Mouse (Mus musculus) MEL (cell line): ENCODE data around the gene Emilin3. TPM values are rescaled to one million over a fixed set of nuclear protein-coding genes. Genes with fewer than 3 reads are reported as not detected.

ENCODE experiments used
- DNase-seq: peaks from one replicate; pipeline ENCODE4 v3.0.0; 2011; ENCODE audit warnings: low read depth, low spot score
- H3K27ac ChIP-seq: 2 replicates; pipeline ENCODE4 v1.5.1; 2012; ENCODE audit warnings: low read depth, mild to moderate bottlenecking, control low read depth, low read length, moderate library complexity; ENCODE audit not compliant: control insufficient read depth
- H3K27me3 ChIP-seq, 2 experiments: fragments of 150-350 bp in 1 of 2; sonication (generic) in 1 of 2; 2 replicates each; pipeline ENCODE4 v1.6.1; 2012; ENCODE audit warnings: low read length in 2 of 2, mild to moderate bottlenecking in 2 of 2, improper control_type of control experiment in 1 of 2, moderate library complexity in 1 of 2; ENCODE audit not compliant: insufficient read depth in 2 of 2, control insufficient read depth in 1 of 2
- H3K36me3 ChIP-seq, 2 experiments: 2 replicates each; pipeline ENCODE4 v1.6.1; 2012 to 2014; ENCODE audit warnings: low read length in 2 of 2, improper control_type of control experiment in 1 of 2, inconsistent platforms in 1 of 2, mild to moderate bottlenecking in 1 of 2; ENCODE audit not compliant: insufficient read depth in 2 of 2, control insufficient read depth in 1 of 2
- H3K4me1 ChIP-seq, 2 experiments: fragments of 150-350 bp in 1 of 2; sonication (generic) in 1 of 2; 2 replicates each; pipeline ENCODE4 v1.6.1; 2012; ENCODE audit warnings: low read length in 2 of 2, improper control_type of control experiment in 1 of 2, mild to moderate bottlenecking in 1 of 2; ENCODE audit not compliant: insufficient read depth in 2 of 2, control insufficient read depth in 1 of 2
- H3K4me3 ChIP-seq, 2 experiments: fragments of 150-350 bp in 1 of 2; sonication (generic) in 1 of 2; 2 replicates each; pipeline ENCODE4 v1.5.1; 2012; ENCODE audit warnings: low read depth in 2 of 2, low read length in 2 of 2, mild to moderate bottlenecking in 2 of 2, moderate library complexity in 2 of 2, control low read depth in 1 of 2, improper control_type of control experiment in 1 of 2; ENCODE audit not compliant: control insufficient read depth in 1 of 2, insufficient read depth in 1 of 2
- H3K79me2 ChIP-seq: 2 replicates; pipeline ENCODE4 v1.6.1; 2012; ENCODE audit warnings: mild to moderate bottlenecking, low read length, moderate library complexity; ENCODE audit not compliant: control insufficient read depth, poor library complexity, insufficient read depth
- H3K9ac ChIP-seq: 2 replicates; pipeline ENCODE4 v1.6.1; 2012; ENCODE audit warnings: low read depth, mild to moderate bottlenecking, control low read depth, low read length, moderate library complexity; ENCODE audit not compliant: control insufficient read depth, poor library complexity, severe bottlenecking
- H3K9me3 ChIP-seq: fragments of 150-350 bp; sonication (generic); replicated peaks from 2 replicates; pipeline ENCODE4 v1.6.1; 2012; ENCODE audit warnings: mild to moderate bottlenecking, low read length, improper control_type of control experiment, moderate library complexity; ENCODE audit not compliant: insufficient read depth
- CHD1 ChIP-seq: IDR thresholded peaks from 2 replicates; pipeline ENCODE4 v1.6.1; 2012; ENCODE audit warnings: low read depth, mild to moderate bottlenecking, inconsistent platforms, low read length, improper control_type of control experiment
- EP300 ChIP-seq, 2 experiments: IDR thresholded peaks; 2 replicates each; pipeline ENCODE4 v1.6.1; 2011; ENCODE audit warnings: improper control_type of control experiment in 2 of 2, low read length in 2 of 2, low read depth in 1 of 2, mild to moderate bottlenecking in 1 of 2
- GATA1 ChIP-seq: IDR thresholded peaks from 2 replicates; pipeline ENCODE4 v1.6.1; 2011; ENCODE audit warnings: low read depth, low read length, improper control_type of control experiment
- HCFC1 ChIP-seq: IDR thresholded peaks from 2 replicates; pipeline ENCODE4 v1.6.1; 2012; ENCODE audit warnings: low read depth, mild to moderate bottlenecking, inconsistent platforms, low read length, improper control_type of control experiment, moderate library complexity
- MAFK ChIP-seq: IDR thresholded peaks from 2 replicates; pipeline ENCODE4 v1.6.1; 2011; ENCODE audit warnings: low read depth, mild to moderate bottlenecking, low read length, improper control_type of control experiment, borderline replicate concordance
- MAZ ChIP-seq: IDR thresholded peaks from 2 replicates; pipeline ENCODE4 v1.6.1; 2012; ENCODE audit warnings: low read depth, mild to moderate bottlenecking, inconsistent platforms, low read length, improper control_type of control experiment
- MEF2A ChIP-seq: IDR thresholded peaks from 2 replicates; pipeline ENCODE4 v1.6.1; 2014; ENCODE audit warnings: low read depth, mild to moderate bottlenecking, inconsistent platforms, low read length, improper control_type of control experiment; ENCODE audit not compliant: poor library complexity, insufficient replicate concordance, severe bottlenecking; ENCODE audit errors: extremely low read depth
- MYC ChIP-seq: IDR thresholded peaks from 2 replicates; pipeline ENCODE4 v1.6.1; 2011; ENCODE audit warnings: low read depth, mild to moderate bottlenecking, low read length, improper control_type of control experiment, moderate library complexity
- NELFE ChIP-seq: IDR thresholded peaks from 2 replicates; pipeline ENCODE4 v1.6.1; 2011; ENCODE audit warnings: low read depth, low read length, improper control_type of control experiment
- UBTF ChIP-seq: IDR thresholded peaks from 2 replicates; pipeline ENCODE4 v1.6.1; 2012; ENCODE audit warnings: low read depth, mild to moderate bottlenecking, inconsistent platforms, low read length, improper control_type of control experiment, moderate library complexity, borderline replicate concordance; ENCODE audit not compliant: insufficient read depth
- USF1 ChIP-seq: IDR thresholded peaks from 2 replicates; pipeline ENCODE4 v1.6.1; 2014; ENCODE audit warnings: low read depth, mild to moderate bottlenecking, inconsistent platforms, low read length, improper control_type of control experiment, moderate library complexity
- USF2 ChIP-seq, 2 experiments: IDR thresholded peaks; 2 replicates each; pipeline ENCODE4 v1.6.1; 2011 to 2012; ENCODE audit warnings: improper control_type of control experiment in 2 of 2, low read length in 2 of 2, borderline replicate concordance in 1 of 2, inconsistent platforms in 1 of 2, low read depth in 1 of 2, mild to moderate bottlenecking in 1 of 2; ENCODE audit not compliant: insufficient read depth in 1 of 2
- ZKSCAN1 ChIP-seq: IDR thresholded peaks from 2 replicates; pipeline ENCODE4 v1.6.1; 2012; ENCODE audit warnings: low read depth, mild to moderate bottlenecking, inconsistent platforms, low read length, improper control_type of control experiment, moderate library complexity
- ZMIZ1 ChIP-seq: IDR thresholded peaks from 2 replicates; pipeline ENCODE4 v1.6.1; 2012; ENCODE audit warnings: low read depth, mild to moderate bottlenecking, inconsistent platforms, low read length, improper control_type of control experiment, moderate library complexity
- polyA plus RNA-seq, 2 experiments: library from polyadenylated mRNA; stranded (reverse) in 1 of 2; unstranded in 1 of 2; fragments of >175 nt in 1 of 2; fragments of >200 nt in 1 of 2; gene quantifications; 2 replicates each; pipeline versions ENCODE4 v1.2.1 to v1.2.4; 2012; ENCODE audit warnings: low replicate concordance in 2 of 2, low read depth in 1 of 2; ENCODE audit not compliant: insufficient read length in 2 of 2, insufficient read depth in 1 of 2, missing spikeins in 1 of 2
- total RNA-seq: library from RNA; depleted of rRNA; stranded (reverse); fragments of 300-350 nt; gene quantifications from 2 replicates; pipeline ENCODE4 v1.2.3, GENCODE M21; 2012

Gene Emilin3
- total and polyA plus RNA-seq, 3 experiments = not detected

DNA sequence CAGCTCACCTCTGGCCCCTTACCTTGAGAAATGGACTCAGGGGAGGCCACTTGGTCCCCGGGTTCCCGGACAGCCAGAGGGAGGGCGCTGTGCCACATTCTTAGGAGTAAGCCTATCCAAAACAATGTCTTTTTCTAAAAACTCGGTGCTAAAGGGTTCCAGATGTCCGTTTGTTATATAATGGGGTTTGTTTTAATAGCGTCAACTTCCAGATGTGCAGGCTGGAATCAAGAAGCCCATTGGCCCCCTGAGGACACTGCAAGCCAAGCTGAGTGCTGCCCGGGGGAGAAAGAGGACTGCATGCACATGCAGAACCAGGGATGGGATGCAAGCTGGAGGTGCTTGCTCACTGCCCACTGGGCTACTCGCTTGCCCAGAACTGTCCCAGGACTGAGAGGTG is 20.2 kb upstream of the Emilin3 start:
- no peaks in the 10 kb centered on the region for H3K36me3 ChIP-seq
- no peak for DNase-seq
- no peaks in the 10 kb centered on the region for H3K4me1 ChIP-seq
- no peak for TF ChIP-seq MAZ
- TF ChIP-seq NELFE = no peak
- TF ChIP-seq CHD1 = no peak
- no peak for TF ChIP-seq MYC
- no peak for TF ChIP-seq GATA1
- TF ChIP-seq UBTF = no peak
- TF ChIP-seq ZKSCAN1 = no peak
- no peak for TF ChIP-seq USF1
- TF ChIP-seq, all 39 proteins: peak for 0
- Histone ChIP-seq H3K4me3 (no peak overlapping the region), H3K27ac (no peak overlapping the region), H3K27me3 (no peaks in the 10 kb centered on the region), H3K9ac (no peak overlapping the region), H3K9me3 (no peaks in the 10 kb centered on the region), H3K79me2 (no peaks in the 10 kb centered on the region)

DNA sequence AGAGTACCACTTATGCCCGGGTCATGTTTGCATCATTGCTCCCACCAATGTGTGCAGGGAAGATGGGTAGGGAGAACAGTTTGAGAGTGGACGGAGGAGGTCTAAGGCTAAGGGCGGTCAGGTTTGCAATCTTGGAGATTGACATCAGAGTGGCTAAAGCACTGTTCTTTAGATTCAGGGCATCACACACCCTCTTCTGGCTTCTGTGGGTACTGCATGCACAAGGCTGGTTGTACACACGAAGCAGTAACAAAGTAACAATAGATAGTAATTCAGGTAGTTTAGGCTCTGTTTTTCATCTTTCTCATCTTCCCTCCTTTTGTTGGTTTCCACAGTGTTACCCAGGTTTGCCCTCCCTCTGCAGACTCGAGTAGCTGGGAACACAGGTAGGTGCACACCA is 19.2 kb upstream of the Emilin3 start:
- Histone ChIP-seq H3K9ac (no peak overlapping the region), H3K9me3 (no peaks in the 10 kb centered on the region), H3K4me1 (no peaks in the 10 kb centered on the region), H3K79me2 (no peaks in the 10 kb centered on the region), H3K36me3 (no peaks in the 10 kb centered on the region), H3K27me3 (no peaks in the 10 kb centered on the region), H3K4me3 (no peak overlapping the region), H3K27ac (no peak overlapping the region)
- TF ChIP-seq GATA1 (no peak), UBTF (no peak), MAFK (no peak), MEF2A (no peak), ZMIZ1 (no peak), USF2 (IDR thresholded peaks at IDR 0.05; ENCODE audit: borderline replicate concordance in 1 of 2, insufficient read depth in 1 of 2, low read depth in 1 of 2, low read length in 2 of 2) (no peak), EP300 (IDR thresholded peaks at IDR 0.05; ENCODE audit: low read depth in 1 of 2, low read length in 2 of 2) (no peak), HCFC1 (no peak)
- DNase-seq = no peak

DNA sequence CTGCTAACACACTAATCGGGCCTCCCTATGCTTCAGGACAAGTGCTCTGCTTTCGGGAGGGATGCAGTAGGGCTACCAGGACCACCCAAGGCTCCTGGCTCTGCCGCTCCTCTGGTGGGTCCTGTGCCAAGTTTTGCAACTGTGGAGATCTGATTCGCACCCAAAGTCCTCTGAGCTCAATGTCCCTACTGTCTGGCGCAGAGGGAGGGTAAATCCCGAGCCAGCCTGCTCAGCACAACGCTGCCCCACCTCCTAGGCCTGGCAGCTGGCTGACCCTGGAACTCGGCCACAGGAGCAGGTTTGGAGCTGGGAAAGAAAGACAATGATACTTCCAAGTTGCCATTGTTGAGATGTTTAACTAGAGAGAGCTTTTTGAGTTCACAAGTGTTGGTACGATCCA is 13.1 kb upstream of the Emilin3 start:
- no peak overlapping the region for H3K9ac ChIP-seq
- no peaks in the 10 kb centered on the region for H3K4me1 ChIP-seq
- no peak overlapping the region for H3K4me3 ChIP-seq
- no peaks in the 10 kb centered on the region for H3K79me2 ChIP-seq
- no peaks in the 10 kb centered on the region for H3K27me3 ChIP-seq
- no peak for DNase-seq
- no peak for TF ChIP-seq EP300 (IDR thresholded peaks at IDR 0.05; ENCODE audit: low read depth in 1 of 2, low read length in 2 of 2)
- TF ChIP-seq, all 39 proteins: peak for 0
- Histone ChIP-seq H3K36me3 (no peaks in the 10 kb centered on the region), H3K9me3 (no peaks in the 10 kb centered on the region), H3K27ac (no peak overlapping the region)
